Mouse (Mus musculus) urinary bladder, postnatal 36 days (tissue): ENCODE data around the gene Lsp1.
A peak's percentile ranks its signal among the peaks of the same experiment; 100 is the strongest.

Experiments used
- DNase-seq, 2 experiments: peaks; one replicate each; pipeline ENCODE4 v3.0.0; 2022; ENCODE audit warnings: low spot score in 2 of 2, mixed read lengths in 1 of 2

The Lsp1 gene

DNA sequence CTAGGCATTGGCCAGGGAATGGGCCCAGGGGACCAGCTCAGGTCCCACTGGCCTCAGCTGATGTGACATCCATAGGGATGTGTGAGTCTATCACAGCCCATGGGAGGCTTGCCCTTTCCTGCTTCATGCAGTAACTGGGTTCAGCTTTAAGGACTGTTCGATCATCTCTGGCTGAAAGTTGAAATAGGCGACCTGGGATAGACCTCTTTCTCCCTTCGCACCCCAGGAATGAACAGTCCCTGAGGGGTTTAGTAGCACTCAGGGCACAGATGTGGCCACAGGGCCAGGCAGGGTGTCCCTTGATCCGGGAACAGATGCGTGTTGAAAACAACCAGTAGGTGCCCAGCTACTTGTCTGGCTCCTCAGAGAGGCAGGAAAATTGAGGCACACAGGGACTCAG lies 15.7 kb downstream of the Lsp1 start:
- no peak for DNase-seq

DNA sequence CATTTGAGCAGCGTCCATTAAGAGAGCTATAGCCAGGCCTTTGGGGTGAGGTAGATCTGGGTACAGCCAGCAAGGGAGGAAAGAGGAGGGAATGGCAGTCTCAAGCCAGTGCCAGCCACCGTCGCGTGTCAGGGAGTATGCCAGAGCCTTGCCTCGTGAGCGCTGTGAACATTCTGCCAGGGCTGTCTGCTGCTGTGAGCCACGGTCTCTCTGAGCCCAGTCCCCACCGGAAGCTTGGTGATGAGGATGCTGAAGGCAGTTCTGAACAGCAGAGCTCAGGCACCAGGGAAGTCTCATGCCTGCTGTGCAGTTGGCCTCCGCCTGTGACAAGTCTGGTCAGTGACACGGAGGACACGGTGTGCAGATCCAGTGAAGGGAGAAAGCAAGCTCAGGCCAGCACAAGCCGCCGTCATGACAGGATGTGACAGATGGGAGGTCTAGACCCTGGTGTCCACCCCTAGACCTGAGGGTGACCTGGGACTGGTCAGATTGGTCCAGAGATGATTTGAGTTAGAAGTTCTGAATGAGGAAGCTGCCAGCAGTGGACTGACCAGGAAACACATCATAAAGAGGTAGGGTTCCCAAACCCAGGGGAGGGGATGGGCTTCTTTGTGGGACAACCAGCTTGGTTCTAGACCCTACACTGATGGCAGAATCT lies 16.3 kb downstream of the Lsp1 start:
- peak in 1 of 2 experiments; percentile 43 for DNase-seq

DNA sequence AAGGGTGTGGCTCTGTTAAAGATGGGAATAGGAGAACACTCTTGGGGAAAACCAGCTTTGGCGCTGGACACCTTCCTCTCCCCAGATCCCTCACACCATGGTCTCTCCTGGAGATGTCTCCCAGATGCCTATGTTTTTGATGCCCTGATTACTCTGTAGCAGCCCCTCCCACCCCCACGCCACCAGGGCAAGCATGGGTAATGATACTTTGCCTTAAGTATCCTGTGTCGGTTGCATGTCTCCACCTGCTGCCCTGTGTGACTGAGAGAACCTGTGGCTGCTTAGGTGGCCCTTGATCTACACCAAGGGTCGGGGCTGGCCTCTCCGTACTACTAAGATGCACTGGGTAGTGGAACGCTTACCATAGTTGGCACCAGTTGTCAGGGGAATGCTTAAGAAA lies 17.4 kb downstream of the Lsp1 start:
- no peak for DNase-seq

DNA sequence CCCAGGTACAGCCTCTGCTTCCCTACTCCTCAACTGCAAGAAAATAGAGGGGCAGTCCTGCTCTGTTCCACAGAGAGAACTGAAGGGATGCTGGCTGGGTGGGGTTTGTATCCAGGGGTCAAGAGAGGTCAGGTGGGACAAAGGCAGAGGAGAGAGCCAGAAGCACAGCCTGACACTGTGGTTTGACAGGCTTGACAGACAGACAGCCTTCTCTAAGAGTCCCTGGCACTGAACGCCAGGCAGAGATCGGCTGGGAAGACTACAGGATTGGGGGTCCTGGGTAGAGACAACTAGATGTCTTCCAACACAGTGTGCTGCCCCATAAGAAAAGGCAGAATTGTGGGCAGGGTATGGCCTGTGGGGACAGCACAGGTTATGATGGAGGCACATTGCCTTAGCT lies 18.0 kb downstream of the Lsp1 start:
- DNase-seq = no peak

DNA sequence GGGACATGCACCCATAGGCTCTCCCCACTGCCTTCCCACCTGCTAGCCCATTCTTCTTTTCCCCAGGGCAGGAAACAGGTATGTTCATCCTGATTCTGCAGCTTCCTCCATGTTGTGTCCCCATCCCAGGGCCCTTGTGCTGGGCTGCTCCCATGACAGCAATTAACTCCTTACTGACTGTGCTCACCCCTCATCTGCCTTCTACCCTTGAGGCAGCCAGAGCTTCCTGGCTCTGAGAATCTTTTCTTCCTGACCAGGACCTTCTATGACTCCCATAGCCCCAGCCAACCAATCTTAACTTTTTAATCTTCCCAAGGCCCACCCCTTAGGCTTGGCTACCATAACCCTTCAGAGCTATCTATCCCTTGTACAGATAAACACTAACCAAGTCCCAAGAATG lies 18.7 kb downstream of the Lsp1 start:
- no peak for DNase-seq

DNA sequence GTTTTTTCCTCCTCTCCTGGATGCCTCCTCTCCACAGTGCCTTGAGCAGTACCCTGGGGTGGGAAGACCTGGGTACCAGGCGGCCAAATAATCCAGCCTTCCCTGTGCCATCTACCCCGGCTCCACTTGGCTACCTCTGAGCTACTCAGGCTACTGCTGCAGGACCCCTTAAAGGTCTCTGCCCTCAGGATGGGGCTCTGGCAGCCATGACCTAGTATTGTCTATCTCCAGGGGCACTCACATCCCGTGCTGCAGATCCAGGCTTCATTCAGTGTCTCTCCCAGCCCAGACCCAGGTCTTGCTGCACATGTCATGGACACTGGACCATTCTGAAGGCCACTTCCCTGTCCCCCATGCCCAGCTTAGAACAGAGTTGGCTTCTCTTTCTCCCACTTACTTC lies 19.3 kb downstream of the Lsp1 start:
- no peak for DNase-seq

DNA sequence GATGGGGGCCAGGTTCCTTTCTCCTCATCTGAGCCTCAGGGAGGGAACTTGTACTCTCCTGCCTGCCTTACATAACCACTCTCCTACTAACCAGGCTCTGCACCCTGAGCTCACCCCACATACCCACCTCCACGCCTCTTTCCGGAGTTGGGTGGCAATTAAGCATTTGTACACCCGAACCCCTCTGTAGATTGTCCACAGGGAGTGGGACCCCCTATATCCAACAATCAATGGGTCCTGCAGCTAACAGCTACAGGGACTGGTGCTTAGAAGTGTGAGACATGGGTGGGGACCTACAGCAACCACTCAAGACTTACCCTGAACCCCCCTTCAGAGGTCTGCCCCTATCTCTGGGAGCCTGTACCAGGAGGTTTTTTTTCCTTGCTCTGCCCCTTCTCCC lies 20.1 kb downstream of the Lsp1 start:
- DNase-seq = no peak

DNA sequence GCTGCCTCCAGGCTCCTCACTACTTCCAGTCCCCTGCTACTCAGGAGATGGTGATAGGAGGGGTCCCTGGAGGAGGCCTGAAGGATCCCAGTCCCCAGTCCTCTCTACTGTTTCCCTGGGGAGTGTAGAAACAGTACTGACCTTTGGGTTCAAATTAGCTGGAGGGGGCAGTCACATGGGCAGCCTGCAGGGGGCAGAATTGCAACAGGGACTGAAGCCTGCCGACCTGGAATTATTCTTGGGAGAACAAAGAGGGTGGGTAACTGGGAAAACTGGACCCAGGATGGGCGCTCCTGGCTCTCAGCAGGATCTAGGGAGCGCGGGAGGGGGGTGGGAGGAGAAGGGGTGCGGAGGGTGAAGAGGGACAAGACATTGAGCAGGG lies 20.6 kb downstream of the Lsp1 start:
- peak in 1 of 2 experiments; percentile 61 for DNase-seq

DNA sequence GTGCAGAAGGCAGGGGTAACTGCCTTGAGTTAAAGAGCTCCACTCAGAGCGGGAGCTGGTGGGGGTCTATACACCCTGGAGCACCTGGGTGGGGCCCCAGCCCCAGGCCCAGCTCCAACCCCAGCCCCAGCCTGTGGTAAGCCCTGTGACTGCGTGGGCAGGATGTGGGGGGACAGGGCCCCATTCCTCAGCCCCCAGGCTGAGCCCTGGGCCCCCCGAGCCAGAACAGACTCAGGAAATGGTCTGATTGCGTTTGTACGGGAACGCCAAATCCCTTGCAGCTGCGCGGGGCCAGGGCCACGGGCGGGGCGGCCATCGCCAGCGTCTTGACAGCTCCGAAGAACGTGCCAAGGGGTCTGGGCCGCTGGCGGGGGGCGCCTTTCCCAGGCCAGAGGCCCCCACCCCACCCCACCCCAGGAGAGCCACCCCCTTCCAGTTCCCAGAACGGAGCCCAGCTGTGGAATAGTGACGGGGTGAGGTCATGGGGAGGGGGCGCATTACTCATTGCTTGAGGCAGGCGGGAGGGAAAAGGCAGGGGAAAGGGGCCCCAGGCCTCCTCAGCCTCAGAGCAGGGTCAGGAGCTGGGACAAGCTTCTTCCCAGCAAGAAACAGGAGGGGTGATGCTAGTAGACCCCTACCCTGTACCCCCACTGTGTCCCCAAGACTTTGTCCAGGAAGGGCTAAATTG lies 21.1 kb downstream of the Lsp1 start:
- DNase-seq = peak in 1 of 2 experiments; percentile 72

DNA sequence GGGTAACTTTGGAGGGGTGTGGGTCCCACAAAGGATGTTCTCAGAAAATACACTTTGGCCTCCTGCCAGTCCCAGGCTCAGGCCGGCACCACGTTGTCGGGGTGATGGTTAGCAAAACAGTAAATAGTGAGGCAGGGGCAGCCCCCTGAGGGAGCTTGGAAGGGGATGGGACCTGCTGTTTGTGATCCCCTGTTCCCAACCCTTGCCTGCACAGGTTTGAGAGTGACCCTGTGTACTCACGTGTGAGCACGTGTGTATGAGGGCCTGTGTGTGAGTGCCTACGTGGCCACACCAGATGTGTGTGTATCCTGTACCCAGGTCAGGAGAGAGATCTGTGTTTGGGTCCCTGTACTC lies 21.6 kb downstream of the Lsp1 start:
- DNase-seq = no peak

DNA sequence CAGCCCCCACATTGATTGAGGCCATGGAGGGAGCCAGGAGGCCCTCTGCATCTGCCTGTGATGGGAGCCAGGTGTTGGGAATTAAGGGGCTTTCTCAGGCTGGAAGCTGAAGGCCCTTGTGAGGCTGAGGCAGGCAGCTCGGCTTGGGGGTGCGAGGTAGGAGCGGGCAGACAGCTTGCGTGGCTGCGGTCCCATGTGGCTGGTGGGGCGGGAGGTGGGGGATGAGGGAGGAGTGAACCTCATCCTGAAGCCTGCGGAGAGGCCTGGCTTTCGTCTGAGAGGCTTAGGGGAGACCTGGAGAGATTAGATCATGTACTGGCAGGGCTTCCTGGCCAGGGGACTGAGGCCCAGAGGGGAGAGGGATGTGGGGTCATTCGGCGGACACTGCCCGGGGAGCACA lies 22.5 kb downstream of the Lsp1 start:
- DNase-seq = peak in 1 of 2 experiments; percentile 42

DNA sequence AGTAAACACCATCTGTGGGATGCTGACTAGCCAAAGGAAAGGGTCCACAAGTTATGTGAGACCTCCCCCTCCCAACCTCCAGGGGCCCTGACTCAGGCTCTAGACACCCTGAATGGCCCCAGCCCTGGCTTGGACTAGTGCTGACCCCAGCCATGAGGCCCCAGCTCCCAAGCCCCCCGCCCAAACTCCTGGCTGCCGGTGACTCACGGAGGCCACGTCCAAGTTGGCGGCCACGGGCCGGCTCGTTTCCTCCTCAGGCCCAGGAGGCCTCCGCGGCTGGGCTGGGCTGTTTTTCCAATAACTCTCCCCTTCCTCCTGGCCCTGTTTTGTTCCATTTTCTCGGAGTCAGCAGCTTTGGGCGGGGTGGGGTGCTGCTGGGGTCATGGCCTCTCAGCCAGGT lies 24.2 kb downstream of the Lsp1 start:
- DNase-seq = peak in 1 of 2 experiments; percentile 57

DNA sequence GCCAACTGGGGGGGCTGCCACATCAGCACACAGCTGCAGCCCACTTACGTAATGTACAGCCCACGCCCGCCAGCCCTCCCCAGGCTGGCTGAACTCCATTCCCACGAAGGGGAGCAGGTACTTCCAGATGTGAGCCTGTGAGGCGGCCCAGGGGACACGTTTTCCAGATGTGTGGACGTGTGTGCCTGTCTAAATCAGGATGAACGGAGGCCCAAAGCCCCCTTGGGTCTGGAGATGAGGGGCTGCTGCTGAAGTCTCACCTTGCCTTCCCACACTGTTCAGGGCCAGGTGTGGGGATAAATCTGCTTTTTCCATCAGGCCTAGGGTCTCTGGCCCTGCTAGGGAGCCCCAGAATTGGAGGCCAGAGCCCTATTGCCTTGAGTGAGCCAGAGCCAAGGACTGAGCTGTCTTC lies 26.1 kb downstream of the Lsp1 start:
- no peak for DNase-seq

DNA sequence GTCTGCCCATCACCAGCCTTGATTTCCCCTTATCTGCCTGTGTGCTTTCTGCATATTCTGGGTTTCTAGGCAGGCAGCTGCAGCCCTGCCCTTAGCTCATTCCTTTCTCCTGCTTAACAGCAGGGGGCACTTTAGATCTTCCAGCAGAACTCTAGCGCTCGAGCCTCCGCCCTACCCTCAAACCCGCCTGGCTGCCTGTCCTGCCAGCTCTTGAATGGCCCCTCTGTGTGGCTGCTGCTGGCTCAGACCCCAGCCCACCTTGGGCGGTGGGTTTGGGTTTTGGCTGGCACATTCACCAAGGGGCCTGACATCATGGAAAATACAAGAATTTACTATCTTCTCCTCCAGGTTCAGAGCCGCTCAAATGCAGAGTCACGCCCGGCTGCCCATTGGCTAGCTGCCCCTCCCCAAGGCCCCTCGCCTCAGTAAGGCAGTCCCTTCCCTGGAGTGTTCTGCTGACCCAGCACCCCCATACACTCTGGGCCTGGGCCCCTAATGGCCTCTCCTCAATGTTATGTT lies 26.8 kb downstream of the Lsp1 start:
- peak in 1 of 2 experiments; percentile 47 for DNase-seq

DNA sequence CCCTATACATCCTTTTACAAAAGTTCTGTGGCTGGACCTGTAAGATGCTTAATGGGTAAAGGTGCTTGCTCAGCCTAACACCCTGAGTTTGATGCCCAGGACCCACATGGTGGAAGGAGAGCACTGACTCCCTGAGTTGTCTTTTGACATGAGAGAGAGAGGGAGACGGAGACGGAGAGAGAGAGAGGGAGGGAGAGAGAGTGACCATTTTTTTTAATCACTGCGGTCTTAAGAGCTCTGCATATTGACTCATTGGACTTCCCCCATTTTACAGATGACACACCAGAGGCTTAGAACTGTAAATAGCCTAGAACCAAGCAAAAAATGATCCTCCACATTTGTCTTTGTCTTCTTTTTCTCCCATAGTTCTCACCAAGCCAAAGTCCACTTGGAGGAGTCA lies 27.4 kb downstream of the Lsp1 start:
- no peak for DNase-seq

DNA sequence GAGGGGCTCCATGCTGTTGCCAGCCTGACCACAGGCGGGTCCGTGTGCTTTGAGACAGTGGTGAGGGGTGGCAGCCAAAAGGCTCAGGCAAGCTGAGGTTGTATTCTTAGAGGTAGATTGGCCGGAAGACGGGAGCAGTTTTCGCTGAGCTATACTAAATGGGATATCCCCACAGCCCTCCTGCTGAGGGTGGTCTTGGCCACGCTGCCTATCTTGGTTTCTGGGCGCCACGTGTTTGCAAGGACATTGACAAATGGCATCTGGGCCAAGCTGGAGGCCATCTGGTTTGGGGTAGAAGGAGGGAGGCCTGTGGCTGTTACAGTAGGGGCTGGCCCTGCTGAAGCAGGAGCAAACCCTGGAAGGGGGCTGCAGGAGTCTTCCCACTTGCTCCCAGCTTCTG lies 32.9 kb downstream of the Lsp1 start:
- no peak for DNase-seq

DNA sequence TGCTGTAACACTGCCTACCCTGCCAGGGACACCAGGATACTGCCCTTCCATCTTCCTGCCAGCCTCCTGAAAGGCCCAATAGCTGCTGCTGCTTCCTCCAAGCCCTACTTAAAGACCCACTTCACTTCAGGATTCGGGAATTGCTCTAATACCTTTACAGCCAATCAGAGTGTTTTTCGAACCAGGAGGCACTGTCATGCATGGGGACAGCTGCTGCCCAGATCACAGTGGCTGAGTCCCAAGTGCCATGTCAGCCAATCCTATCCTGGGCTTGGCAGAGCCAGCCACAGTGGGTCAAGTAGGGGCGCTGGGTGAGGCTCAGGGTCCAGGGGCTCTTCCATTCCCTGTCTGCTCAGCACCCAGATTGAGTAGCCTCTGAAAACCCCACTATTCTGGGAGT lies 35.5 kb downstream of the Lsp1 start:
- no peak for DNase-seq

DNA sequence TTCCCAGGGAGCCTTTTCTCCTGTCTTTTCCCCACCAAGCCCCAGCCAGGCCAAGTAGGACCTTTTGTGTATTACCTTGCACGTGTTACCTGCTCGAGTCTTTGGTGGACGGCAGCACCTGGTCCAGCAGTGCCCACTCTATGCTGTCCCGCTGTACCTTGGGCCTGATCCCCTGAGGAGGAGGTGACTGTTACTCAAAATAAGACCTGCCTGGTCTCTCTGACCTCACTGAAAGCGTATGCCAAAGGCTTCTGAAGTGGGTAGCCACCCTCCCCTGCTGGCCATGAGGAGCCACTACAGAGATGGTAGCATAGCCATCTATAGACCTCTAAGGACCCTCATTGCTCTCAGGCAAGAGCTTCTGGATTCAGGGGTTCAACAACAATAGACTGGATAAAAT lies 36.2 kb downstream of the Lsp1 start:
- DNase-seq = no peak

DNA sequence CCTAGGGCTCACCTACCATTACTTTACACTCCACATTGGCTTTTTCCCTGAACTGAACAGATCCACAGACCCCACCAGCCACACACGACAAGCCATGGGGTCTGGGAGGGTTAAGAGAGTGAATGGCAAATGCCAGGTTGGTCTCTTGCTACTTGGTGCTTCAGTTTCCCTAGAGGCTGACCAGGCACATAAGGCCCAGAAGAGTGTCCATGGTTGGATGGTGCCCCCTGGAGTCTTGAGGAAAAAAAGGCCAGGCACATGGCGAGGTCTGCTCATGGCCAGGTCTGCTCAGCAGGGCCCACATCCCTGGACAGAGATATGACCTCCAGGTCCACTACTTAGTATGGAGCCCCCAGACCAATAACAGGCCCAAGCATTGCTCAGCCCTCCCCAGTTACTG lies 37.2 kb downstream of the Lsp1 start:
- DNase-seq = peak in 1 of 2 experiments; percentile 46

DNA sequence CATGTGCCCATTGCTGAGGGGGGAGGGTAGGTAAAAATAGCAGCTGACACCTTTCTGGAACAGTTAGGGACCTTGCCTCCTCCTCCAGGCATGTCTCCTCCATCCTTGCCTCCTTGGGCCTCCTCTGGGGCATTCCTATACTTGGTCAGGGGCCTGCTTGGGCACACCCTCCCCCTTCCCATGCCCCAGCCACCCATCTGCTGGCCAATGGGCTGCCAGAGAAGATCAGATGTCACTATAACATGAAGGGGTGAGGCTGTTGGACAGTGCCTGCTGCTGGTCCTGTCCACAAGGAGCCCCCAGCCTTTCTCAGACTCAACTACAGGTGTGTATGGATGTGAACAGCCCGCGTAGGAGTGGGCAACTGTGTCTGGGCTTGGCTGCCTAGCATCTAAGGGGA lies 38.0 kb downstream of the Lsp1 start, which contains the start of gene Tnnt3:
TSS of gene Tnnt3 (plus strand) at position 262 of the 400 bp plus-strand sequence.
- no peak for DNase-seq

DNA sequence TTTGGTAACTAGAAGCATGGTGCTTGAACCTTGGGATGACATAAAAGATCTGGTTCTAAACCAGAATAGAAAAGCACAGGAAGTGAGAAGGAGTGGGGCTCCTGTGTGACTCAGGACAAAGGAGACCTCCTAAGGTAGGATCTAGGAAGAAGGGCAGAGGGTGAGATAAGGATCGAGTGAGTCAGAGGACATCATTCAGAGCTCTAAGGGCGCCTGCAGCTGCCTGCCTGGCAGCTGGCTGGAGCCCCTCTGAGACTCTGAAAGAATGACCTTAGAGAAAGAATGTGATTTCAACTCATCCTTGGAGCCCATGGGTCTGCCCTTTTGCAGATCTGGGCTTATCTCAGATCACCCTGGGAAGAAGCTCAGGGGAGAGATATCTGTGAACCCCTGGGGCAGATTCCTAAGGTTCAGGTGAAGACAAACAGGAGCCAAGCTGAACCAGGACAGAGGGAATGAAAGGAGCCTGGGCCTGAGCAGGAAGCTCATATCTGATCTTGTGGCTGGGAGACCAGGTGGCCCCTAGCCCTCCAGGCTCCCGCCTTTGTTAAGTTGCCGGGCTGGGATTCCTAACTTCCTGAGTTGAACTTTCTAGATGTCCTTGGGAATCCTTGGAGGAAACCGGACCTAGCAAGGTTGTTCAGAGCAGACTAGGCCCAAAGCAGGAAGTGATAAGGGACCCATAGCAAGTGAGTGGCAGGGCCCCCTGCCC lies 38.6 kb downstream of the Lsp1 start:
- no peak for DNase-seq

DNA sequence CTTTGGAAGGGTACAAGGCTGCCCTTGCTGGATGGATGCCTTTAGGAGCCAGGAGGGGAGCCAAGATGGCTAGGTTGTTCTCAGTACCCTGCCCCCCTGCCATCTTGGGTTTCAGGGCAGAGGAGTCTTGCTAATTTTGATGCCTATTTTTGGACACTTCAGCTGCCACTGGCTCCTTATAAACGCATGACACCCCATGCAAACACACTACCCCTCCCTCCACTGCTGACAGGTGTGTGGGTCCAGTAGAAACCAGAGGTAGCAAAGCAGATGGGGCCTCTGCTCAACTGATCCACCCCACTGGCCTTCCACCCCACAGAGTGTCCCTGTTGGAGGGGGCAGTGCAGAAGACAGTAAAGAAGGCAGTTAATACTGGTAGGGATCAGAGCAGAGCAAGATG lies 39.4 kb downstream of the Lsp1 start:
- no peak for DNase-seq

DNA sequence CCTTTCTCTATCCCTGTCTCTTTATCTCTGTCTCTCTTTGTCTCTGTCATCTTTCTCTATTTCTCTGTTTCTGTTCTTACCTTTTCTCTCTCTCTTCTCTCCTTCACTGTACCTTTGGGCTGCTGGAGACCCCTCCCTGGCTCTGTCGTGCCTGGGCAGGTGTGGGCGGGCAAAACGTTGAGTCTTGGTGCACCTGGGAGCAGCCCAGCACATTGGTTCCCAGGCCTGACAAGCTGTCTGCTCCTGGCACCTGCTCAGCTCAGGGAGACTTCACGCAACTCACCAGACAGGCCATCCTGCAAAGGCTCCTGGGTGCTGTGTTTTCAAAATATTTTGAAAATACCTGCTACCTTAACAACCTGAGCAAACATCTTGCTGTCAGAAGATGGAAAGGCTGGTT lies 42.6 kb downstream of the Lsp1 start:
- DNase-seq = no peak
